Mouse (Mus musculus): Measurements from ENCODE around the gene Chst4. TPM values are rescaled to one million over a fixed set of nuclear protein-coding genes. Genes with fewer than 3 reads are reported as not detected.
"Not testable (repeated sequence)": the region's sequence is repeated elsewhere in the genome, so short reads cannot be mapped to it uniquely, and the experiment has no call there.

Chst4 gene
- polyA plus RNA-seq, 1 experiment from 2014 or later: not detected

GRCm38 (mm10) chr8:110064161-110064560 lies 24.6 kb upstream of the Chst4 start:
- H3K27ac ChIP-seq (ENCODE audit: low read depth, low read length): no peak overlapping the region
- WGBS: 83% methylated on average over 9 of the region's 9 CpGs
- no peak for DNase-seq (ENCODE audit: low spot score)

GRCm38 (mm10) chr8:110058207-110058606 lies 18.7 kb upstream of the Chst4 start:
- no peak for DNase-seq (ENCODE audit: low spot score)
- no peak overlapping the region for H3K27ac ChIP-seq (ENCODE audit: low read depth, low read length)
- H3K36me3 ChIP-seq (ENCODE audit: control insufficient read depth, insufficient read depth, low read length): no peaks in the 10 kb centered on the region
- no peak overlapping the region for H3K9ac ChIP-seq (ENCODE audit: low read length)
- no peaks in the 10 kb centered on the region for H3K9me3 ChIP-seq (replicated peaks; ENCODE audit: control insufficient read depth, low read length)
- no peak overlapping the region for H3K4me3 ChIP-seq (ENCODE audit: low read depth, low read length)
- WGBS: 89% methylated on average over 8 of the region's 8 CpGs
- H3K4me2 ChIP-seq (ENCODE audit: low read length): no peak overlapping the region
- H3K27me3 ChIP-seq (replicated peaks; ENCODE audit: control insufficient read depth, insufficient read depth, low read length): no peaks in the 10 kb centered on the region
- no peaks in the 10 kb centered on the region for H3K4me1 ChIP-seq (ENCODE audit: control insufficient read depth, insufficient read depth, low read length)
- ATAC-seq: no peak

More at GRCm38 (mm10) chr8:110064161-110064560, 24.6 kb upstream of the Chst4 start:
- H3K4me3 ChIP-seq (ENCODE audit: low read depth, low read length): no peak overlapping the region
- ATAC-seq: no peak
- no peaks in the 10 kb centered on the region for H3K36me3 ChIP-seq (ENCODE audit: control insufficient read depth, insufficient read depth, low read length)
- no peaks in the 10 kb centered on the region for H3K27me3 ChIP-seq (replicated peaks; ENCODE audit: control insufficient read depth, insufficient read depth, low read length)
- H3K4me2 ChIP-seq (ENCODE audit: low read length): no peak overlapping the region
- H3K9me3 ChIP-seq (replicated peaks; ENCODE audit: control insufficient read depth, low read length): no peaks in the 10 kb centered on the region
- no peaks in the 10 kb centered on the region for H3K4me1 ChIP-seq (ENCODE audit: control insufficient read depth, insufficient read depth, low read length)
- no peak overlapping the region for H3K9ac ChIP-seq (ENCODE audit: low read length)

GRCm38 (mm10) chr8:110051208-110051607 lies 11.7 kb upstream of the Chst4 start:
- no peaks in the 10 kb centered on the region for H3K9me3 ChIP-seq (replicated peaks; ENCODE audit: control insufficient read depth, low read length)
- H3K4me2 ChIP-seq (ENCODE audit: low read length): no peak overlapping the region
- DNase-seq (ENCODE audit: low spot score): no peak
- no peaks in the 10 kb centered on the region for H3K4me1 ChIP-seq (ENCODE audit: control insufficient read depth, insufficient read depth, low read length)
- H3K9ac ChIP-seq (ENCODE audit: low read length): no peak overlapping the region
- H3K36me3 ChIP-seq (ENCODE audit: control insufficient read depth, insufficient read depth, low read length): no peaks in the 10 kb centered on the region
- WGBS: 82% methylated on average over 6 of the region's 6 CpGs
- no peaks in the 10 kb centered on the region for H3K27me3 ChIP-seq (replicated peaks; ENCODE audit: control insufficient read depth, insufficient read depth, low read length)
- no peak overlapping the region for H3K27ac ChIP-seq (ENCODE audit: low read depth, low read length)
- H3K4me3 ChIP-seq (ENCODE audit: low read depth, low read length): no peak overlapping the region
- no peak for ATAC-seq

GRCm38 (mm10) chr8:110040509-110040908 lies 969 bp upstream of the Chst4 start:
- no peak overlapping the region for H3K9ac ChIP-seq (ENCODE audit: low read length)
- ATAC-seq: no peak
- H3K4me1 ChIP-seq (ENCODE audit: control insufficient read depth, insufficient read depth, low read length): no peaks in the 10 kb centered on the region
- no peaks in the 10 kb centered on the region for H3K9me3 ChIP-seq (replicated peaks; ENCODE audit: control insufficient read depth, low read length)
- no peak overlapping the region for H3K27ac ChIP-seq (ENCODE audit: low read depth, low read length)
- 86% methylated on average over 4 of the region's 4 CpGs for WGBS
- no peaks in the 10 kb centered on the region for H3K27me3 ChIP-seq (replicated peaks; ENCODE audit: control insufficient read depth, insufficient read depth, low read length)
- DNase-seq (ENCODE audit: low spot score): no peak
- H3K36me3 ChIP-seq (ENCODE audit: control insufficient read depth, insufficient read depth, low read length): no peaks in the 10 kb centered on the region
- H3K4me2 ChIP-seq (ENCODE audit: low read length): no peak overlapping the region
- H3K4me3 ChIP-seq (ENCODE audit: low read depth, low read length): no peak overlapping the region

DNA sequence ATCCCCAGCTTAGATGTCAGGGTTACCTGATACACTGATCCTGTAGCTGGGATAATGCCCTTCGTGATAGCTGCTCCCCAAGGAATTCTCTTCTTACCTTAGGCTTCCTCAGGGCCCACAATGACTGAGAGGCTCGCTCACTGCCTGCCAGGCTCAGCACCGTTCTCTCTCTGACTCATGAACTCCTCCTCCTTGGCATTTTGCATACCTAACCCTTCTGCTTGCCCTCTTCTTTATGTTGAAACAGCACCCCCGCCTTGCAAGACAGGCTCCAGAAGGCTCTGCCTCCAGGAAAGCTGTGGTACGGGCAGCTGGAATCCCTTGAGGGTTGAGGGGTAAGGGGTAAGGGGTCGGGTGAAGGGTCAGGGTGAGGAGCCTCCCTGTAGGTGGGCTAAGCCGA lies 324 bp downstream of the Chst4 start:
- no peak for DNase-seq (ENCODE audit: low spot score)
- Histone ChIP-seq H3K36me3 (ENCODE audit: control insufficient read depth, insufficient read depth, low read length) (no peaks in the 10 kb centered on the region), H3K9me3 (replicated peaks; ENCODE audit: control insufficient read depth, low read length) (no peaks in the 10 kb centered on the region), H3K9ac (ENCODE audit: low read length) (no peak overlapping the region), H3K4me2 (ENCODE audit: low read length) (no peak overlapping the region), H3K27ac (ENCODE audit: low read depth, low read length) (no peak overlapping the region), H3K27me3 (replicated peaks; ENCODE audit: control insufficient read depth, insufficient read depth, low read length) (no peaks in the 10 kb centered on the region), H3K4me1 (ENCODE audit: control insufficient read depth, insufficient read depth, low read length) (no peaks in the 10 kb centered on the region), H3K4me3 (ENCODE audit: low read depth, low read length) (no peak overlapping the region)
- no peak for ATAC-seq
- 52% methylated on average over 7 of the region's 7 CpGs for WGBS

DNA sequence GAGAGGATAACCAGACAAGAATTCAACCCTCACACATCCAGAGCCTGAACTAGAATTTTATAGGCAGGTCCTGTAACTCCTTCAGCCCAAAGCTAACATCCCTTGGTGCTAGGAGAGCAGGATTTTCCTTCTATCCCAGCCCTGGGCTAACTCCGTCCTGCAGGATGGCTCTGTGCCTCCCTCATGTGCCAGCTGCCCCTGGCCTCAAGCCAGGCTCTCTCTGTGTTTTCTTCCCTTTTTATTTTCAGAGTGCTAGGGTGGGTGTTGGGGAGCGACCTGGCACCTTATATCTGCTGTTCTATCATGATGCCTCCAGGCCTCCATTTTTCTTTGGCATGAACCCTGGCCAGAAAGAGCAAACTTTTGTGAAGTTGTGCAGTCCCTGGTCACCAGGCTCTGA lies 3.4 kb downstream of the Chst4 start:
- WGBS: 44% methylated on average over 2 of the region's 2 CpGs
- no peak overlapping the region for H3K4me3 ChIP-seq (ENCODE audit: low read depth, low read length)

DNA sequence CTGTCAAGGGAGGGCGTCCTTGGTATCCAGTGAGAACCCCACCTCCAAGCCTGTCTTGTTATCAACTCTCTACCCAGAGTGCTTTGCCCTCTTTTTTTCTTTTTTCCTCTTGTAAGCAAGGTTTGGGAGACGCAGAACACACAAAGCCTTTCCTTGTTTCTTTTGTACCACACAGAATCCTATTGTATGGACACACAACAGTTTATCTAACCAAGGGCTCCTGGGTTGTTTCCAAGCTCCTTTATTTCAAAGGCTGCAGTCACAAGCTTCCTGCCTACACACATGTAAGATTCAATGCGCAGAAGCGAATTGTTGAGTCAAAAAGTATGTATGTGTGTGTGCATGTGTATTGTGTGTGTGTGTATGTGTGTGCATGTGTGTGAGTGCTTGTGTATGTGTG lies 5.2 kb downstream of the Chst4 start:
- 48% methylated on average over 4 of the region's 4 CpGs for WGBS
- Histone ChIP-seq H3K27ac (ENCODE audit: low read depth, low read length) (no peak overlapping the region), H3K36me3 (ENCODE audit: control insufficient read depth, insufficient read depth, low read length) (no peaks in the 10 kb centered on the region), H3K27me3 (replicated peaks; ENCODE audit: control insufficient read depth, insufficient read depth, low read length) (no peaks in the 10 kb centered on the region), H3K9ac (ENCODE audit: low read length) (no peak overlapping the region), H3K4me1 (ENCODE audit: control insufficient read depth, insufficient read depth, low read length) (no peaks in the 10 kb centered on the region), H3K9me3 (replicated peaks; ENCODE audit: control insufficient read depth, low read length) (no peaks in the 10 kb centered on the region), H3K4me2 (ENCODE audit: low read length) (no peak overlapping the region), H3K4me3 (ENCODE audit: low read depth, low read length) (no peak overlapping the region)
- ATAC-seq (no peak), DNase-seq (ENCODE audit: low spot score) (no peak)

More for the DNA sequence above, 3.4 kb downstream of the Chst4 start:
- DNase-seq (ENCODE audit: low spot score) (peak; percentile 12), ATAC-seq (no peak)
- H3K36me3 ChIP-seq (ENCODE audit: control insufficient read depth, insufficient read depth, low read length): no peaks in the 10 kb centered on the region
- H3K4me2 ChIP-seq (ENCODE audit: low read length): no peak overlapping the region
- no peak overlapping the region for H3K9ac ChIP-seq (ENCODE audit: low read length)
- no peaks in the 10 kb centered on the region for H3K9me3 ChIP-seq (replicated peaks; ENCODE audit: control insufficient read depth, low read length)
- no peaks in the 10 kb centered on the region for H3K4me1 ChIP-seq (ENCODE audit: control insufficient read depth, insufficient read depth, low read length)
- H3K27me3 ChIP-seq (replicated peaks; ENCODE audit: control insufficient read depth, insufficient read depth, low read length): no peaks in the 10 kb centered on the region
- H3K27ac ChIP-seq (ENCODE audit: low read depth, low read length): no peak overlapping the region

- not testable (repeated sequence) for H3K36me3 ChIP-seq (ENCODE audit: control insufficient read depth, insufficient read depth, low read length); H3K27me3 ChIP-seq (replicated peaks; ENCODE audit: control insufficient read depth, insufficient read depth, low read length); H3K9me3 ChIP-seq (replicated peaks; ENCODE audit: control insufficient read depth, low read length); ATAC-seq; H3K27ac ChIP-seq (ENCODE audit: low read depth, low read length); H3K4me2 ChIP-seq (ENCODE audit: low read length); H3K4me1 ChIP-seq (ENCODE audit: control insufficient read depth, insufficient read depth, low read length); DNase-seq (ENCODE audit: low spot score); H3K9ac ChIP-seq (ENCODE audit: low read length); H3K4me3 ChIP-seq (ENCODE audit: low read depth, low read length)
- 24% methylated on average over 8 of the region's 8 CpGs for WGBS
Measured at GRCm38 (mm10) chr8:110033771-110034170, 5.8 kb downstream of the Chst4 start.

- Histone ChIP-seq H3K4me3 (ENCODE audit: low read depth, low read length) (no peak overlapping the region), H3K9ac (ENCODE audit: low read length) (no peak overlapping the region), H3K4me2 (ENCODE audit: low read length) (no peak overlapping the region), H3K4me1 (ENCODE audit: control insufficient read depth, insufficient read depth, low read length) (no peaks in the 10 kb centered on the region), H3K36me3 (ENCODE audit: control insufficient read depth, insufficient read depth, low read length) (no peaks in the 10 kb centered on the region), H3K27ac (ENCODE audit: low read depth, low read length) (no peak overlapping the region), H3K9me3 (replicated peaks; ENCODE audit: control insufficient read depth, low read length) (no peaks in the 10 kb centered on the region), H3K27me3 (replicated peaks; ENCODE audit: control insufficient read depth, insufficient read depth, low read length) (no peaks in the 10 kb centered on the region)
- ATAC-seq (no peak), DNase-seq (ENCODE audit: low spot score) (no peak)
- 92% methylated on average over 10 of the region's 10 CpGs for WGBS
Measured at GRCm38 (mm10) chr8:110022768-110023344, 16.7 kb downstream of the Chst4 start.

Measured in forebrain, embryonic 14.5 days (tissue).